Mouse (Mus musculus) activated CD4-positive, CD25-positive, alpha-beta regulatory T cell, adult 4 months (primary cell): ENCODE results near the gene Eci2. TPM values are rescaled to one million over a fixed set of nuclear protein-coding genes. Genes with fewer than 3 reads are reported as not detected.
"Not testable (repeated sequence)": the region's sequence is repeated elsewhere in the genome, so short reads cannot be mapped to it uniquely, and the experiment has no call there.

ENCODE experiments used
- ATAC-seq: one replicate; pipeline ENCODE4 v1.8.0; 2017
- polyA plus RNA-seq, 2 experiments: library from polyadenylated mRNA; unstranded; fragments of 100-300 nt; shearing (Covaris generic); gene quantifications; one replicate each; pipeline ENCODE4 v1.2.1; 2017

The Eci2 gene
- polyA plus RNA-seq, 2 experiments from 2014 or later = 103 to 110 TPM

- no peak for ATAC-seq
Observed at GRCm38 (mm10) chr13:34991581-34992273, 35.2 kb downstream of the Eci2 start.

- not testable (repeated sequence) for ATAC-seq
Observed at GRCm38 (mm10) chr13:34983479-34983878, 43.4 kb downstream of the Eci2 start.

- ATAC-seq = not testable (repeated sequence)
Observed at GRCm38 (mm10) chr13:34978635-34979034, 48.3 kb downstream of the Eci2 start.

- ATAC-seq = no peak
Observed at GRCm38 (mm10) chr13:34977410-34977809, 49.5 kb downstream of the Eci2 start.

- ATAC-seq = no peak
Observed at GRCm38 (mm10) chr13:34976116-34976515, 50.8 kb downstream of the Eci2 start.

GRCm38 (mm10) chr13:34973770-34974169 lies 53.1 kb downstream of the Eci2 start:
- ATAC-seq = no peak

GRCm38 (mm10) chr13:34973149-34973548 lies 53.7 kb downstream of the Eci2 start:
- no peak for ATAC-seq

GRCm38 (mm10) chr13:34972456-34972855 lies 54.4 kb downstream of the Eci2 start:
- not testable (repeated sequence) for ATAC-seq

GRCm38 (mm10) chr13:34965647-34966046 lies 61.2 kb downstream of the Eci2 start:
- not testable (repeated sequence) for ATAC-seq

GRCm38 (mm10) chr13:34964866-34965265 lies 62.0 kb downstream of the Eci2 start:
- no peak for ATAC-seq

GRCm38 (mm10) chr13:34964419-34964818 lies 62.5 kb downstream of the Eci2 start:
- no peak for ATAC-seq

- no peak for ATAC-seq
Observed at GRCm38 (mm10) chr13:34963511-34964397, 63.1 kb downstream of the Eci2 start, which contains the start of gene Eci3. Gene Eci3, minus strand, starts transcription at chr13:34963810.

GRCm38 (mm10) chr13:34960996-34961770 lies 65.7 kb downstream of the Eci2 start:
- ATAC-seq = no peak

GRCm38 (mm10) chr13:34958158-34958557 lies 68.7 kb downstream of the Eci2 start:
- ATAC-seq = not testable (repeated sequence)

- peak; percentile 71 for ATAC-seq
Observed at GRCm38 (mm10) chr13:34956901-34957300, 70.0 kb downstream of the Eci2 start.

GRCm38 (mm10) chr13:34951437-34951836 lies 75.5 kb downstream of the Eci2 start:
- not testable (repeated sequence) for ATAC-seq

GRCm38 (mm10) chr13:34942370-34942769 lies 84.5 kb downstream of the Eci2 start:
- no peak for ATAC-seq

GRCm38 (mm10) chr13:34934931-34935644 lies 91.8 kb downstream of the Eci2 start:
- no peak for ATAC-seq
